Mouse (Mus musculus) lung, postnatal 36 days (tissue): Measurements from ENCODE around the gene Ldhd.
A peak's percentile ranks its signal among the peaks of the same experiment; 100 is the strongest.

ENCODE experiments used
- DNase-seq: peaks from one replicate; pipeline ENCODE4 v3.0.0; 2022; ENCODE audit warnings: mixed read lengths

The Ldhd gene

GRCm38 (mm10) chr8:111594044-111594840 lies 35.9 kb downstream of the Ldhd start:
- no peak for DNase-seq

DNA sequence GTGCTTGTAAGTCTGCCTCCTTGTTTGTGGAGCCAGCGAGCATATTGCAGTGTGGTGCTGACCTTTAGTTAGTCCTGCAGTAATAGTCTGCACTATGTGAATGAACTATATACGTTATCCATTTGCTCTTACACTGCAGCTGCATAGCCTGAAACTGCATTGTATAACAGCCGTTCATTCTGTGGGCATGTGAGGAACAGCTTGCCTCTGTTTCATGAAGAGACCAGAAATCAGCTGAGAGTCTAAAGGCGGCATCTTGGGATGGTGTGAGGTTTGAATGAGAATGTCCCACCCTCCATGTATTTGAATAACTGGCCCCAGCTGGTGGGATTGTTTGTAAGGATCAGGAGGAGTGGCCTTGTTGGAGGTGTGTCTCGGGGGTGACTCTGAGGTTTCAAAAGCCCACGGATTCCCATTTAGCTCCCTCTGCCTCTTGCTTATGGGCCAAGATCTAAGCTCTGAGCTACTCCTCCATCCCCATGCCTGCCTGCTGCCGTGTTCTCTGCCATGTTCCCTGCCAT lies 37.7 kb downstream of the Ldhd start:
- no peak for DNase-seq

DNA sequence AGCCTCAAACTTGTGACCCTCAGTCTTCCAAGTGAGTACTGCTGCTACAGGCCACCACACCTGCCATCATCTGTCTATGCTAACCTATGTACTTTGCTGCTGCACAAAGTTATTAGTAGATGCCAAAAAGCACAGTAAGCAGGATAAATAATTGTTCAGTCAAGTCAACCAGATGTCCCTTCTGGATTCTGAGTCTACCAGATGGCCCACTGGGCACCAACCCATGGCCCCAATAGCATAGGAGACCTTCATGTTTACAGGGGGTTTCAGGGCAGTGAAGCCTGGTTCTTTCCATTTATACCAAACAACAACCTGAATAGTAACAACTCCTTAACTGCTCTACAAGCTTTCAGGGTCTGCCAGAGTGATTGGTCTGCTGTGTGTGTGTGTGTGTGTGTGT lies 39.0 kb downstream of the Ldhd start:
- no peak for DNase-seq

- DNase-seq = no peak
These were observed 40.0 kb downstream of the Ldhd start for GRCm38 (mm10) chr8:111590214-111590613.

DNA sequence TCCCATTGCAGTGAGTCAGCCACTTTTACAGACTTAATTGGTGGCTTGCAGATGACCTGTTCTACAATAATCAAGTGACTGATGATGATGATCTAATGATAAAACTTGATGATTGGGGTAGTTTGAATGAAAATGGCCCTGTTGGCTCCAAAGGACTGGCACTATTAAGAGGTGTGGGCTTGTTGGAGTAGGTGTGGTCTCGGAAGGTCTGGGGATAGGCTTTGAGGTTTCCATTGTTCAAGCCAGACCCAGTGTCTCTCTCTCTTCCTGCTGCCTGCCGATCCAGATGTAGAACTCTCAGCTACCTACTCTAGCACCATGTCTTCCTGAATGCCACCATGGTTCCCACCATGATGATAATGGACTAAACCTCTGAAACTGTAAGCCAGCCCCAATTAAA lies 41.8 kb downstream of the Ldhd start:
- DNase-seq = no peak

DNA sequence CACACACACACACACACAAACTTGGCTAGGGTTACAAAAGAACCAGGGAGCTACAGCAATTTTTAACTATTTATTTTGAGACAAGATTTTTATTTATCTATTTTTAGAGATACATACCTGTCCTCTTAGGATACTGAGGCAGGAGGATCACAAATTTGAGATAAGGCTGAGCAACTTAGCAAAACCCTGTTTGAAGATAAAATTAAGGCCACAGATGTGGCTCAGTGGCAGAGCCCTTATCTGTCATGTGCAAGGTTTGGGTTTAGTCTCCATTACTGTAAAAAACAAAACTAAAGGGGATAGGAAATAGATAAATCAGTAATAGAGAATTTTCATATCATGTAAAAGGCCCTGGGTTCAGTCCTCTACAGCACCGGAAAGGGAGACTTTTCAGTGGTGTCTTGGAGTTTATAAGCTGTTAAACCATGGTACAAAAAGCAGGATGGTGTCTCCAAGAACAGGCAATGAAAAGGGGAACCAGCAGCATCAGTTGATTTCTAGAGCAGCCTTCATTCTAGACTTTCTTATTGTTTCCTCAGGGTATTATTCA lies 42.6 kb downstream of the Ldhd start:
- no peak for DNase-seq

GRCm38 (mm10) chr8:111584946-111585345 lies 45.2 kb downstream of the Ldhd start:
- DNase-seq = peak; percentile 65

DNA sequence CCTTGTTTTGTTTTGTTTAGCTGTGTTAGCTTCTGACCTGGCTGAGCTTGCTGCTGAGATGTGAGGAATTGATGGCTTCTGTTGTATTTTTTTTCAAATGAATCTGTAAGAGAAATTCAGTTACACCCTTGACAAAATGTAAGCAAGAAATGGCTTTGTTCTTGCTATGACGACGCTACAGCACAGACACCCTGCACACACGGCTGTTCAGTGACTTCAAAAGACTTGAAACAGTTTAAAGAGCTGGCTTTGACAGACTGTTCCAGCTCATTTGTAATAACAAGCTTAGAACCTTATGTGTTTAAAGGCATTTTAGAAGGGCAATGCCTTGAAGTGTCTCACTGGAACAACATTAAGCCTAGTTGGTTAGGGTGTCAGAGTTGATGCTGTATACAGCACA lies 47.8 kb downstream of the Ldhd start:
- DNase-seq = no peak

- no peak for DNase-seq
These were observed 49.9 kb downstream of the Ldhd start for GRCm38 (mm10) chr8:111580306-111580705.

DNA sequence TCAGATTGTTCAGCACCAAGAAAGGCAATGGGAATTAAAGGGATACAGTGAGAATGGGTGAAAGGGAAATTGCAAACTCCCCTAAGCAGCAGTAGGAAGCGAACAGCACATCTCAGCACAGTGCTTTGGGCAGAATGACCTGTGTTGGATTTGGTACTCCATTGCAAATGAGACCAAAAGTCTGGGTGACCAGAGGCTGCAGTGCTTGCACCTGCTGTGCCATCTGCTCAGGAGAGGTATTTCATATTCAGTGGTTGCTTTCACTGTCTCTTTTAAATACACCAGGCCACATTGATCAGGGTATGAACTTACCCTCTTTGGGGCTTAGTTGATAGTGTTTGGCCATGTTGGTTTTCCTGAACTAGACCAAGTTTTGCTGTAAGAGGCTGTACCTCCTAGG lies 50.9 kb downstream of the Ldhd start:
- no peak for DNase-seq

DNA sequence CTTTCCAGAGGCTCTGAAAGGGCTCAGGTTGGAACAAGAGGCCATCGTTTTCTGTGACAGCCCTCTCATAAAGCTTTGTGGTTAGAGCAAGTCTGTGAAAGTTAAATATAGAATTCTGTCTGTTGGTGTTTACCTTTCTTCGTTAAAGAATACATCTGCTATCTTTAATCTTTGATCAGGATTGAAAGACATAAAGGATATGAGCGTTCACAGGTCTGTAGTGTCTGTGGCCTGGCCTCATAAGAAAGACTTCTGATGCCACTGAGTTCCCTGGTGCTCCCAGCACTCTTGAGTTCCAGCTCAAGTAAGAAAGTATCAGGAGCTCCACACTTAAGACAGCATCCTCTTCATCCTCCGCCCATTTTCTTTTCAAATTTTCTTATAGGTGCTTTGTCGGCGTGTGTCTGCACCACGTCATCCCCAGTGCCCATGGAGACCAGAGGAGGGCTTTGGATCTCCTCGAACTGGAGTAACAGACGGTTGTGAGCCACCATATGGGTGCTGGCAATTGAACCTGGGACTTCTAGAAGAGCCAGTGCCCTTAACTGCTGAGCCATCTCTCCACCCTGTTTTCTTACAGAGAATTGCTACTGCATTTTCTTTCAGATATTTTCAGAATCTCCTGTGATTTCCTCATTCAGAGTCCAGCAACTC lies 52.2 kb downstream of the Ldhd start:
- DNase-seq = no peak

DNA sequence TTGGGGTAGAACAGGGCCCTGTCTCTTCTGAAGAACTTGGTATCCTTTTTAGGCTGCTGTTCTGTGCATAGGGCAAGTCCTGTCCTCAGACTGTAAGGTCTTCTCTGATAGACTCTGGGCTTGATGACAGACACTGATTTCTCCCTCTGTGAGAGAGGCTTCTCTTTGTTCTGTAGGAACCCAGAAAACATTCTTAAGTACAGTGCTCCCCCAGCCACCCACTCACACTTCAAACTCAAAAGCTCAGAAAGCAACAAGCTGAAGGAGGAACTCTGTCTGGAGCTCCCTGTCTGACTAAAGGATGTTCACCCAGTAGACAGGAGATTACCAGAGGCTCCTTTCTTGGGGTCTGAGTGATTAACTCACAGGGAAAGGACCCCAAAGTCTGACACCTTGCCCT lies 53.7 kb downstream of the Ldhd start:
- DNase-seq = no peak

- DNase-seq = no peak
These were observed 54.7 kb downstream of the Ldhd start for GRCm38 (mm10) chr8:111575492-111575891.

- no peak for DNase-seq
These were observed 56.2 kb downstream of the Ldhd start for GRCm38 (mm10) chr8:111574016-111574415.
